Mouse (Mus musculus) ES-Bruce4 (cell line): Measurements from ENCODE around the gene Tapbpl.
"Not testable (repeated sequence)": the region's sequence is repeated elsewhere in the genome, so short reads cannot be mapped to it uniquely, and the experiment has no call there.

Experiments used
- CTCF ChIP-seq: IDR thresholded peaks from one replicate; pipeline ENCODE4 v1.8.1; 2011; ENCODE audit warnings: low read depth, low read length
- POLR2A ChIP-seq: IDR thresholded peaks from one replicate; pipeline ENCODE4 v1.8.1; 2011; ENCODE audit warnings: low read length; ENCODE audit not compliant: insufficient read depth

DNA sequence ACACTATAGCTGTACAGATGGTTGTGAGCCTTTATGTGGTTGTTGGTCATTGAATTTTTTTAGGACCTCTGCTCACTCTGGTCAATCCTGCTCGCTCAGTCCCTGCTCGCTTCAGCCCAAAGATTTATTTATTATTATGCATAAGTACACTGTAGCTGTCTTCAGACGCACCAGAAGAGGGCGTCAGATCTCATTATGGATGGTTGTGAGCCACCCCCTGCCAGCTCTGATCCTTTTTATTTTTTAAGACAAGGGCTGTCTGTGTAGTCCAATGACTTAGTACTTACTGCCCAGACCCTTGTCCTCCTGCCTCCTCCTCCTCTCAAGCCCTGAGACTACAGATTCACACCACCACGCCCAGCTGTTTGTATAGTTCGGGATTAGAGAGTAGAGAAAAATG lies 34.9 kb upstream of the Tapbpl start:
- not testable (repeated sequence) for TF ChIP-seq CTCF, POLR2A
